Mouse (Mus musculus) C2C12 (cell line): ENCODE measurements at regions not wholly inside any gene's neighbourhood (a gene's known extent, or its start where the extent isn't known, plus 50 kb on each side); places are given as distances from the start of the nearest gene placed in this dataset.

Experiments used
- H3K27me3 ChIP-seq: one replicate; pipeline ENCODE4 v1.6.1; 2011; ENCODE audit not compliant: control insufficient read depth, insufficient read depth, insufficient read length
- H3K36me3 ChIP-seq: one replicate; pipeline ENCODE4 v1.6.1; 2011; ENCODE audit not compliant: control insufficient read depth, insufficient read depth
- H3K4me3 ChIP-seq: one replicate; pipeline ENCODE4 v1.5.1; 2011; ENCODE audit warnings: mild to moderate bottlenecking, control low read depth; ENCODE audit not compliant: poor library complexity, insufficient read depth, severe bottlenecking
- H3K79me2 ChIP-seq: one replicate; pipeline ENCODE4 v1.6.1; 2011; ENCODE audit not compliant: control insufficient read depth, insufficient read depth
- H3K79me3 ChIP-seq: one replicate; pipeline ENCODE4 v1.6.1; 2011; ENCODE audit warnings: low read depth, control low read depth
- H3ac ChIP-seq: one replicate; pipeline ENCODE3; 2011; ENCODE audit warnings: low read depth; ENCODE audit not compliant: control insufficient read depth, insufficient read length
- CEBPB ChIP-seq: IDR thresholded peaks from one replicate; pipeline ENCODE4 v1.6.1; 2011; ENCODE audit warnings: low read depth, mild to moderate bottlenecking, control low read depth, moderate library complexity
- CTCF ChIP-seq: IDR thresholded peaks from one replicate; pipeline ENCODE4 v1.5.1; 2011; ENCODE audit not compliant: control insufficient read depth, insufficient read depth, insufficient read length
- FOSL1 ChIP-seq: IDR thresholded peaks from one replicate; pipeline ENCODE4 v1.8.0; 2011; ENCODE audit warnings: mild to moderate bottlenecking, low read length; ENCODE audit not compliant: poor library complexity, insufficient read depth, severe bottlenecking
- MAX ChIP-seq: IDR thresholded peaks from one replicate; pipeline ENCODE4 v1.6.1; 2011; ENCODE audit warnings: mild to moderate bottlenecking, control low read depth
- MYOD1 ChIP-seq: IDR thresholded peaks from one replicate; pipeline ENCODE4 v1.6.1; 2011; ENCODE audit warnings: low read depth; ENCODE audit not compliant: control insufficient read depth, insufficient read length
- MYOG ChIP-seq: IDR thresholded peaks from one replicate; pipeline ENCODE4 v1.6.1; 2011; ENCODE audit not compliant: control insufficient read depth, insufficient read length; ENCODE audit errors: extremely low read depth
- USF1 ChIP-seq: IDR thresholded peaks from one replicate; pipeline ENCODE4 v1.6.1; 2011; ENCODE audit warnings: low read depth, mild to moderate bottlenecking, control low read depth, moderate library complexity

DNA sequence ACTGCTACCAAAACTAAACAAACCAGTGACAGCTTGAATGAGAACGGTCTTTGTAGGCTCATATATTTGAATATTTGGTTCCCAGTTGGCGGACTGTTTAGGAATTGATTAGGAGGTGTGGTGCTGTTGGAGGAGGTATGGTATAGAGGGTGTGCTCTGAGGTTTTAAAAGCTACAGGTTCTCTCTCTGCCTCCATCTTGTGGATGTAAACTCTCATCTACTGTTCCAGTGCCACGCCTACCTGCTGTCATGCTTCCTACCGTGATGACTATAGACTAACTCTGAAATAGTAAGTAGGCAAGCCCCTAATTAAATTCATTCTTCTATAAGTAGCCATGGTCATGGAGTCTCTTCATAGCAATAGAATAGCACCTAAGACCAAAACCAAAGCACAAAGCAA is 181.2 kb upstream of the Nrip1 start:
- H3K36me3 ChIP-seq = no peaks in the 10 kb centered on the region
- no peaks in the 10 kb centered on the region for H3K27me3 ChIP-seq
- H3K79me3 ChIP-seq = no peaks in the 10 kb centered on the region
- no peak for TF ChIP-seq CEBPB
- TF ChIP-seq MYOD1 = no peak
- TF ChIP-seq MYOG = no peak
- no peak for TF ChIP-seq FOSL1
- no peak for TF ChIP-seq MAX
- no peak for TF ChIP-seq CTCF
- no peak for TF ChIP-seq USF1
- no peaks in the 10 kb centered on the region for H3K79me2 ChIP-seq
- H3K4me3 ChIP-seq = no peak overlapping the region
- H3ac ChIP-seq = no peak overlapping the region

DNA sequence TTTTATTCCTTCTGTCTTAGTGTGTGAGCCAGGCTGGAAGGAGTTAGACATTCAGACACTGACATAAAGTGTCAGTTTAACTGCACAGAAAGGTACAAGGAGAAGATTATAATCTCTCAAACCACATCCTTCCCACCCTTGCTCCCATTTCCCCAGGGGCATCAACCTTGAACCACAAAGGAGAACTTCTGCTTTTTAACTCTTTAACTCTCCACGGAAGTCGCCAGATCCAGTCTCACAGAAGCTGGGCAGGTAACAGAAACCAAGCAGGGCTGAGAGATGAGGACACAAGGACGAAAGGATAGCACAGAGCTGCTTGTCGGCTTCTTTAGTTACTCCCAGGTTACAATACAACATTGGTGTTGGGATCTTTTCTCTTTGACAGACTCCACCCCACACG is 176.0 kb upstream of the Nrip1 start:
- Histone ChIP-seq H3K79me2 (no peaks in the 10 kb centered on the region), H3K4me3 (no peak overlapping the region), H3K27me3 (no peaks in the 10 kb centered on the region), H3K79me3 (no peaks in the 10 kb centered on the region), H3ac (no peak overlapping the region), H3K36me3 (no peaks in the 10 kb centered on the region)
- TF ChIP-seq CTCF (no peak), FOSL1 (no peak), MYOD1 (no peak), USF1 (no peak), MAX (no peak), CEBPB (no peak), MYOG (no peak)

- Histone ChIP-seq H3K4me3 (no peak overlapping the region), H3K79me3 (no peaks in the 10 kb centered on the region), H3K79me2 (no peaks in the 10 kb centered on the region), H3K36me3 (no peaks in the 10 kb centered on the region), H3ac (no peak overlapping the region), H3K27me3 (no peaks in the 10 kb centered on the region)
- TF ChIP-seq FOSL1 (no peak), MAX (no peak), CEBPB (no peak), USF1 (no peak), CTCF (no peak), MYOG (no peak), MYOD1 (no peak)
These were observed 173.5 kb upstream of the Nrip1 start for GRCm38 (mm10) chr16:76547087-76547486.

- H3K4me3 ChIP-seq = no peak overlapping the region
- TF ChIP-seq FOSL1 (no peak), CTCF (no peak), CEBPB (no peak), MAX (no peak), MYOD1 (no peak), USF1 (no peak), MYOG (no peak)
- H3K36me3 ChIP-seq = no peaks in the 10 kb centered on the region
These were observed 173.0 kb upstream of the Nrip1 start for GRCm38 (mm10) chr16:76546632-76547031.

DNA sequence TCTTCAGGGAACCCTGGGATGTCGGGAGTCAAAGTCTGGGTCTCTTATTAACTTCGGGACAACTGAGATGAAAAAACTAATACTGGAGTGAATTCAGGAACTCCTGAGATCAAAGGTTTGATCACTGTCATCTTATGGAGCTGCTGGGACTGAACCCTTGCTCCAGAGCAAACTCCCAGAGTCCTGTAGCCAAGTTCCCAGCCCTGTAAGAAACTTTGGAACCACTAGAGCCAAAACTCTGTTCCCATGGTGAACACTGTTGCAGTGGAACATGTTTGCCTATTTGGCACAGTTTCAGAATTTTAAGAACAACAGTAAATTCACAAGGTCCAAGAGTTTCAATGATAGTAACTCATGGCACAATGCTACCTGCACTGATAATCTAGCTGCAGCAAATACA is 172.3 kb upstream of the Nrip1 start:
- no peak overlapping the region for H3ac ChIP-seq
- no peaks in the 10 kb centered on the region for H3K27me3 ChIP-seq
- no peaks in the 10 kb centered on the region for H3K79me3 ChIP-seq
- H3K4me3 ChIP-seq = no peak overlapping the region
- TF ChIP-seq USF1 = no peak
- TF ChIP-seq CTCF = no peak
- no peak for TF ChIP-seq FOSL1
- no peak for TF ChIP-seq MYOD1
- TF ChIP-seq MYOG = no peak
- no peak for TF ChIP-seq CEBPB
- TF ChIP-seq MAX = no peak
- no peaks in the 10 kb centered on the region for H3K36me3 ChIP-seq
- no peaks in the 10 kb centered on the region for H3K79me2 ChIP-seq

More at GRCm38 (mm10) chr16:76546632-76547031, 173.0 kb upstream of the Nrip1 start:
- Histone ChIP-seq H3K27me3 (no peaks in the 10 kb centered on the region), H3K79me2 (no peaks in the 10 kb centered on the region), H3ac (no peak overlapping the region), H3K79me3 (no peaks in the 10 kb centered on the region)

DNA sequence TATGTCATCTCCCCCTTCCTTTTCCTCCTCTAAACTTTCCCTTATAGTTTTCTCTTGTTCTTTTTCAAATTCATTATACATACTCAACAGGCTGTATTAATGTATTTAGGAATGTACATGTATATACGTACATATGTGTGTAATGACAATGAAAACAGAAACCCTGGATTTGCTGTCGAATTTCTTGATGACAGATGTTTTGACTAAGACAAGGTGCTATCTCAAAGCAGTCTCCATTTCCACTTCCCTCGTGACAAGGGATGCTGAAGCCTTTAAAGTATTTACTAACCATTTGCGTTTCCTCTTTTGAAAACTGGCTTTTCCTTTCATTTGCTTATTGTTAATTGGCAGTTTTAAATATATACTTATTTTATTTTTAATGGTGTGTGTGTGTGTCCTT is 171.3 kb upstream of the Nrip1 start:
- Histone ChIP-seq H3K36me3 (no peaks in the 10 kb centered on the region), H3K4me3 (no peak overlapping the region), H3K79me2 (no peaks in the 10 kb centered on the region), H3ac (no peak overlapping the region), H3K79me3 (no peaks in the 10 kb centered on the region), H3K27me3 (no peaks in the 10 kb centered on the region)
- TF ChIP-seq FOSL1 (no peak), CTCF (no peak), MAX (no peak), CEBPB (no peak), MYOG (no peak), USF1 (no peak), MYOD1 (no peak)
